In the genomic region with DNA sequence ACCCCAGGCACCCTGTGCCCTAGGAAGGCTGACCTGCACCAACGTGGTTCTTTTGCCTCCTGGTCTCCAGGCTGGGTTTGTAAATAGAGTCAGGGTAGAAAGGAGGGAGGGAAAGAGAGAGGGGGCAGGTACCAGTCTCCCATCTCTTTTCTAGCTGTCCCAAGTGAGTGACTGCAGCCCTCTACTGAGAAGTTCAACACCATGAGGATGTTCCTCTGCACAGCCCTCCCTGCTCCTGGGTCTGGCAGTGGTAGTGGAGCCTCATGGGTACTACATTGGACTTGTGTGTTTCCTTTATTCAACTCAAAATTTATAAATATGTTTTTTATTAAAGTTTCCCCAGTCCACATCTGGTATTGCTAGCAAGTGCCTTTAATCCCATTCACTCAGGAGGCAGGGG, we compare ENCODE assay signal across 20 mouse cellular contexts.
"Had no signal": no experiment of that assay in that cellular context is flagged by ENCODE, and none has a peak within 500 bp of the region (broad histone marks: within the 10 kb centered on the region; RNA-seq: fewer than 3 reads in every experiment).

No protein-coding gene starts in this region.

- ATAC-seq: lung, postnatal 0 days; midbrain, embryonic 16.5 days had no signal

- H3K36me3 ChIP-seq: lung, embryonic 15.5 days; midbrain, embryonic 10.5 days; midbrain, embryonic 12.5 days; neural tube, embryonic 13.5 days; neural tube, embryonic 15.5 days had no signal

- H3K27ac ChIP-seq: lung, embryonic 15.5 days; midbrain, embryonic 10.5 days; midbrain, embryonic 12.5 days; neural tube, embryonic 13.5 days; neural tube, embryonic 15.5 days had no signal

- DNase-seq: lung, adult 18-20 months; lung, postnatal 14 days; lung, postnatal 4 days; midbrain, embryonic 14.5 days; retina, postnatal 1 day; right cerebral cortex, adult 18-20 months; right cerebral cortex, postnatal 25 days; right cerebral cortex, postnatal 4 days; spleen, adult 18-20 months; thymus, adult 18-20 months; thymus, postnatal 14 days; thymus, postnatal 36 days had no signal

- H3K4me1 ChIP-seq: lung, embryonic 15.5 days; midbrain, embryonic 10.5 days; midbrain, embryonic 12.5 days; neural tube, embryonic 13.5 days; neural tube, embryonic 15.5 days had no signal

- H3K27me3 ChIP-seq: lung, embryonic 15.5 days; midbrain, embryonic 12.5 days; neural tube, embryonic 13.5 days; neural tube, embryonic 15.5 days had no signal

- H3K9ac ChIP-seq: lung, embryonic 15.5 days; midbrain, embryonic 12.5 days; neural tube, embryonic 13.5 days; neural tube, embryonic 15.5 days had no signal

- H3K4me2 ChIP-seq: lung, embryonic 15.5 days; midbrain, embryonic 12.5 days; neural tube, embryonic 13.5 days; neural tube, embryonic 15.5 days had no signal

- H3K9me3 ChIP-seq: lung, embryonic 15.5 days; midbrain, embryonic 10.5 days; midbrain, embryonic 12.5 days; neural tube, embryonic 13.5 days; neural tube, embryonic 15.5 days had no signal

- H3K4me3 ChIP-seq: lung, embryonic 15.5 days; midbrain, embryonic 10.5 days; midbrain, embryonic 12.5 days; myocyte; neural tube, embryonic 13.5 days; neural tube, embryonic 15.5 days had no signal
